Mouse (Mus musculus) naive thymus-derived CD4-positive, alpha-beta T cell, adult 2 months (primary cell): Measurements from ENCODE around the gene Arl13a.
"Not testable (repeated sequence)": the region's sequence is repeated elsewhere in the genome, so short reads cannot be mapped to it uniquely, and the experiment has no call there.

Experiments
- DNase-seq: peaks from one replicate; pipeline ENCODE4 v3.0.0-alpha.2; 2011; ENCODE audit warnings: low read depth

Arl13a gene

GRCm38 (mm10) chrX:134187201-134187600 is at the start of gene Arl13a:
Arl13a (plus strand) TSS chrX:134187501.
- DNase-seq = not testable (repeated sequence)

- no peak for DNase-seq
Measured at GRCm38 (mm10) chrX:134140024-134140423, 47.3 kb upstream of the Arl13a start.

DNA sequence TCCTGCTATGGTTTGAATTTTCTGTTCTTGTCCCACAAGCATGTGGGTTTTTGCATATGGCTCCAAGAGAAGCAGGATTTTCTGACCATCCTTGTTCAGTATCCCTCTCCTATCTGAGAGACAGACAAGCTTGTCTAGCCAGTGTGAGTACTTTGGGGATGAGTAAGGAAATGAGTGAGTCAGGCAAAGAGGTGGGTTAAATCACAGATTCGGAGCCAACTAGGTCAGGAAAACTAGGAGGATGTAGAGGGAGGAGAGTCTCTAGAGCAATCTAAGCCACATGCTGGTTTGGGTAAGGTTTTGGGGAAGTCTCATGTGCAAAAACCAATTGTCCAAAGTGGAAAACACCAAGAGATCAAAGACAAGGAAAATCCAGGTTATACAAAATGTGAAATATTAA is 45.8 kb upstream of the Arl13a start:
- DNase-seq = no peak

- DNase-seq = no peak
Measured at GRCm38 (mm10) chrX:134141986-134142385, 45.3 kb upstream of the Arl13a start.

DNA sequence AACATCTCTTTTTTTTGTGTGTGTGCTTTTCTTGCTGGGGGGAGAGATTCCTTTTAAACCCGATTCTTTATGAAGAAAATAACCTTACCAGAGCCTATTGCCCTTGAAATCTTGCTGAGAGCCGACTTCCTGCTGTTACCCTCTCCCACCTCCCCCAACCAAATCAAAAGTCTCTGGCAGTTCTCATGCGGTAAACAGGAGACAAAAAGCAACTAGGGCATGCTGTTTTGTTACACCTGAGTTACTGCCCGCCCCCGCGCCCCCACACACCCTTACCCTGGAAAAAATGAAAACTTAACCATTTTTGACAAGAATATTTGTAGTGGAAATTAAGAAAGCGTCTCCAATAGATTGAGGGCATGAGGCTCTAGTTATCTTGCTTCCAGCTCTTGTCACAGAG is 29.1 kb upstream of the Arl13a start:
- DNase-seq = peak; percentile 57

GRCm38 (mm10) chrX:134160442-134160841 is 26.9 kb upstream of the Arl13a start:
- DNase-seq = no peak

DNA sequence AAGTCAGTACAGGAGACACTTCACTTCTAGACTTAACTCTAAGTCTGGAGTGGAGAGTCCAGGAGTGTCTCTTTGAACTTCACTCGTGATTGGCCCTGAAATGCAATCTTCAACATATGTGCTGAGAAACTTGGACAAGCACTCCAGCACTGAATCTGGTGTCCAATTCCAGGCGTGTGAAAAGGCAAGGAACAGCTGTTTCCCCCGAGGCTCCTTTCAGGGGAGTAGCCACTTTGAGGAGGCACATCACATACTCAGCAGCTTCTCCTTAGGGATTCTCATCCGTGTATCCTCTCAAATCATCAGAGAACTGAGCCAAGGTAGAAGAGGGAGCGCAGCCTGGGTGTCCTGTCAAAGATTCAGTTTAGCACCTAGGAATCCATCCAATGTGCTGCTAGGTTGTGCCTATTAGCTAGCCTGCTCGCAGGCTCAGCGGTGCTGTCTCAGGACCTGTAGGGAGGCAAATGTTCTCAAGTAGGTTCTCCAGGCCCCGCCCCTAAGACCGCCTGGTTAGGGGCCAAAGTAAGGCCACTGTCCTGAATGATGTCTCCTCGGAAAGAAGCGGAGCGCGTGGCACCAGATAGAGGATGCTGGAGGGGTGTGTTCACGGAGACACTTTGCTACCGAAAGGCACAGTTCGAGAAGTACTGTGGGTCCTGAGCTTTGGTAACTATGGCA is 25.1 kb upstream of the Arl13a start, which contains the start of gene Xkrx:
Xkrx (minus strand) TSS at position 34 of the 678 bp plus-strand sequence.
- peak; percentile 28 for DNase-seq

- DNase-seq = peak; percentile 36
Measured at GRCm38 (mm10) chrX:134162826-134163225, 24.5 kb upstream of the Arl13a start.

- DNase-seq = peak; percentile 28
Measured at GRCm38 (mm10) chrX:134163484-134163883, 23.8 kb upstream of the Arl13a start.

DNA sequence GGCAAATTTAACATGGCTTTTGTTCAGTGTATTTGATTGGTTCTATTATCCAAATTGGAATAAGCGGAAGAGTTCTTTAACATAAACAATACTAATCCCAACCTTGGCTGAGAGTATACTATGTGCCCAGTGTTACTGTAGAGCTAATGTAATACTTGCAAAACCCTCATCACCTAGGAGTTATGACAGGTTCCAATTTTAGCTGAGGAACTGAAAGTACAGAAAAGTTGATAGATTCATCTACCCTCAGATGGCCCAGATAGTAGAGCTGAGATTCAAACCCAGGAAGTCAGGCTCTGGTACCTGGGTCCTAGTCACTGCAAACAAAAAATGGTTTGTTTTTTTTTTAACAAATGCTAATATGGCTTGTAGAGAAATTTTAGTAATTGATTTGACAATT is 16.7 kb upstream of the Arl13a start:
- DNase-seq = no peak

DNA sequence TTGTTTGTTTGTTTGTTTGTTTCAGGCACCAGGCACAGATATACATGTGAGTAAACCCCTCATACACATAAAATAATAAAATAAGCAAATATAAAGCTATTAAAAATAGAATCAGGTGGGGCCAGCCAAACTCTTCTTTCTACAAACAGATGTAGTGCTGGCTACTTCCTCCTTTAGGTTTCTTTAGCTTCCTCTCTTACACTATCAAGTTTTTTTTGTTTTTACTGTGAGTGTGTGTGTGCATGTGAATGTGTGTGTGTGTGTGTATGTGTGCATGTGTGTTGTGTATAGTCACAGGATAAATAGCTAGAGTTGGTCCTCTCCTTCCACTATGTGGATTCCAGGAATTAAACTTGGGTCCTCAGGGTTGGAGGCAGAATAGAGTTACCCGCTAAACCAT is 12.6 kb upstream of the Arl13a start:
- no peak for DNase-seq

DNA sequence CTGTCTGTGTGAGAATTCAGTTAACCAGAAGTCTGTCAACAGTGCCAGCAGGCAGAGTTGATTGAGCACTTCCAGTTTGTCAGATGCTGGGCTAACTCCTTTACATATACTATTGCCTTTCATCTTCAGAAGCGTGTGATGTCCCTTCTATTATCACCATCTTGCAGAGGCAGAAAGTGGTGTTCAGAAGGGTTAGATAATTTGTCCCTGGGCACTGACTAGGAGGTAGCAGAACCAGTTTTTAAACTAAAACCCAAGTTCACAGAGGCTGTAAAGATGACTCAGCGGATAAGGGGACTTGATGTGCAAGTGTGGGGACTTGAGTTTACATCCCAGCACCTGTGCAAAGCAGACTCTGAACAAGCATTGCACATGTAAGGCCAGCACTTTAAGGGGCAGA is 21.2 kb downstream of the Arl13a start:
- no peak for DNase-seq

DNA sequence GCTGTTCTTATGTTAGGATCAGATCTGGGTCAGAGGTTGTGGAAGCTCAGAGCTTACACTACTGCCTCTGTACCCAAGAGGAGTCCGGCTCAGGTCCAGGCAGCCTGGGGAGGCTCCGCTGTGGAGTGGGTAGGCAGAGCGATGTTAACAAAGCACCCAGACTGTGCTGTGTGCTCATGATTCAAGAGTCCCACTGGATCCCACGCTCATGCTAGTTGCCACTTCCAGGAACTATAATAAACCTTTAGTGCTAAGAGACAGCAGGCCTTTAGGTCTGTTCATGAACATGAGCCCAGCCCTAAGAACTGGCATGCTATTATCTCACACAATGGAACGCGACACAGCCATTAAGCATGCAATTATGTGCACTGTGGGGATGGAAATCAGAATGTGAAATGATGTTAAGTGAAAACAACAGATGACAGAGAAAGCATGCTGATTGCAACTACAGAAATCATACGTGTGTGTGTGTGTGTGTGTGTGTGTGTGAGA is 23.9 kb downstream of the Arl13a start:
- no peak for DNase-seq

GRCm38 (mm10) chrX:134218161-134218560 is 30.9 kb downstream of the Arl13a start:
- DNase-seq = no peak

GRCm38 (mm10) chrX:134220618-134221017 is 33.3 kb downstream of the Arl13a start:
- DNase-seq = no peak

DNA sequence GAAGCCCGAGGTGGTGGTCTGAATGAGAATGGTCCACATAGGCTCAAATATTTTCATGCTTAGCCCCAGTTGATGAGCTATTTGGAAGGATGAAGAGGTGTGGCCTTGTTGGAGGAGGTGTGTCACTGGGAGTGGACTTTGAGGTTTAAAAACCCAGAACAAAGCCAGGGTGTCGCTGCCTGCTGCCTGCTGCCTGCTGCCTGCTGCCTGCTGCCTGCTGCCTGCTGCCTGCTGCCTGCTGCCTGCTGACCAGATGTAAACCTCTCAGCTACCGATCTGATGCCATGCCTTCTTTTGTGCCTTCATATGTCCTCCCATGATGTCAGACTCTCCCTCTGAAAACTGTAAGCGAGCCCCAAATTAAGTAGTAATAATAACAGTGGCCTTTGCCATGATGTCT is 34.6 kb downstream of the Arl13a start, which contains the start of gene Nox1:
Nox1 (minus strand) TSS at position 101 of the 400 bp plus-strand sequence.
- DNase-seq = no peak

DNA sequence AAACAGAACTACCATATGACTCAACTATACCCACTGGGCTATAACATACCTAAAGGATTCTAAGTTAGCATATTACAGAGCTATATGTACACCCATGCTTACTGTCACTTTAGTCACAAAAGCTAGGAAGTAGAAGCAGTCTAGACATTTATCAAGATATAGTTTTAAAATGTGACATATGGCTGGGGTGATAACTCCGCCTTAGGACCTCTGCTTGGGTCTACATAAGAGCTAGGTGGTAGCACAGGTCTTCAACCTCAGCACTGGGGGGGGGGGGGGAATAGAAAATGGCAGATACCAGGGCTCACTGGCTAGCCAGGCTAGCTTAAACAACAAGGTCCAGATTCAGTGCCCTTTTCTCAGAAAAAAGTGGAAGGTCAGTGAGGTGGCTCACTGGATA is 45.7 kb downstream of the Arl13a start:
- DNase-seq = no peak

DNA sequence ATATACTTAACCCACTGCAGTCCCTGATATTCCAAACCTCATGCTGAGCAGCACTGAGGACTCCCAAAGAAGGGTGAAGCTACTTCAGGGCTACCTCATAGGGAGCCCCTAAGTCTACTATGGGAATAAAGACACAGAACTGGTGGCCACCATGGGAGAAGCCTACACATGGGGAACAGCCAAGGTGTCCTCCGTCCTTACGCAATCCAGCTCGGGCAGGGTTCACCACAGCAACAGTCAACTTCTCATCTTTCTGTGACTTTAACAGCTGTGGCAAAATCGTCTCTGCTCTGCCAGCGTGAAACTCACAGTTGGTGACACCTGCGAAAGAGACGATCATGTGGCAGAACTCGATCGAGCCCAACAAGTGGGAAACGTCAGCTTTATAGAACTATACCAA is 51.0 kb downstream of the Arl13a start:
- DNase-seq = no peak

DNA sequence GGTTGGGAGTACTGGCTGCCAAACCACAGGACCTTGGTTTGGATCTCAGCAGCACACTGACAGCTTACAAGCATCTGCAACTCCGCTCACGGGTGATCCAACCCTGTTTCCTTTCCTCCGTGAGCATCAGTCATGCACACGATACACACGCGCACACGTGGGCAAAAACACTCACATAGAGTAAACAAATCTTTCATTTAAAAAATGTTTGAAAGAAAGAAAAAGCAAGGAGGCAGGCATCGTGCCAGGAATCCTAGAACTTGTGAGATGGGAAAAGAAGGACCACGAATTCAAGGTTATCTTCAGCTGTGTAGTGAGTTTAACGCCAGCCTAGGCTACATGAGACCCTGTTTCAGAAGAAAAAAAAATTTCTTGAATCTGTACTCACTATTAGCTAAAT is 58.6 kb downstream of the Arl13a start:
- DNase-seq = no peak

DNA sequence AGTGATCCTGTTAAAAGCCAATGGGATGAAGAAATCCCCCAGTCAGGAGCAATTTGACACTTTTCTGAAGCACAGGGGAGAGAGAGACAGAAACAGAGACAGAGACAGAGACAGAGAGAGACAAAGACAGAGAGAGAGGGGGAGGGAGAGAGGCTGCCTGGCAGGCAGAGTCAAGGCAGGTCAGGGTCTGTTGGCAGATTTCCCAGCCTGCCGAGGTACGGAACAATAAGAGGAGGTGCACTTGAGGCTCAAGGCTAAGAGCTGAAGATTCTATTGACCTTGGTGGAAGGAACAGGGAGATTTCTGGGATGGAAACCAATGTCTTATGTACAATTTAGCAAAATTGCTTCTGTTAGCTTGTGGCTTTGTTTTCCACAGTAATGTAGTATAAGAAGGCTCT is 60.9 kb downstream of the Arl13a start:
- no peak for DNase-seq
